Mouse (Mus musculus) lung, embryonic 14.5 days (tissue): ENCODE results near the gene Arhgef16. TPM values are rescaled to one million over a fixed set of nuclear protein-coding genes. Genes with fewer than 3 reads are reported as not detected.

Source experiments
- ATAC-seq: fragments of 200-750 bp; cut with Nextera tagmentation; 2 replicates; pipeline ENCODE4 v1.8.0; 2017; ENCODE audit warnings: mild to moderate bottlenecking, moderate TSS enrichment, moderate library complexity; ENCODE audit not compliant: insufficient read depth
- DNase-seq: peaks from one replicate; pipeline ENCODE4 v3.0.0-alpha.2; 2015
- H3K27ac ChIP-seq: fragments of 300-500 bp; sonication (generic); 2 replicates; pipeline ENCODE4 v1.5.1; 2014; ENCODE audit warnings: low read depth, mild to moderate bottlenecking, moderate library complexity
- H3K27me3 ChIP-seq: fragments of 300-500 bp; sonication (generic); 2 replicates; pipeline ENCODE4 v1.6.1; 2014; ENCODE audit warnings: low read length, control low read depth; ENCODE audit not compliant: insufficient read depth
- H3K36me3 ChIP-seq: fragments of 300-500 bp; sonication (generic); 2 replicates; pipeline ENCODE4 v1.6.1; 2014; ENCODE audit warnings: control low read depth; ENCODE audit not compliant: insufficient read depth
- H3K4me1 ChIP-seq: fragments of 300-500 bp; sonication (generic); 2 replicates; pipeline ENCODE4 v1.6.1; 2014; ENCODE audit warnings: antibody characterized with exemption, control low read depth; ENCODE audit not compliant: insufficient read depth
- H3K4me2 ChIP-seq: fragments of 300-500 bp; sonication (generic); 2 replicates; pipeline ENCODE4 v1.6.1; 2014; ENCODE audit warnings: mild to moderate bottlenecking
- H3K4me3 ChIP-seq: fragments of 300-500 bp; sonication (generic); 2 replicates; pipeline ENCODE4 v1.5.1; 2014; ENCODE audit warnings: low read depth, low read length
- H3K9ac ChIP-seq: fragments of 300-500 bp; sonication (generic); 2 replicates; pipeline ENCODE4 v1.6.1; 2014
- H3K9me3 ChIP-seq: fragments of 300-500 bp; sonication (generic); 2 replicates; pipeline ENCODE4 v1.6.1; 2016; ENCODE audit warnings: low read depth, low read length, control low read depth
- CTCF ChIP-seq: IDR thresholded peaks from 2 replicates; pipeline ENCODE4 v1.5.1; 2016; ENCODE audit warnings: antibody characterized with exemption, low read depth
- WGBS: fragments of 180-500 bp; shearing (Covaris S2); extraction: QIAGEN DNeasy Blood & Tissue Kit; methylation state at CpG from one replicate; pipeline ENCODE4 v1.1.7; 2014; 5-methylcytosine and 5-hydroxymethylcytosine counted together
- polyA plus RNA-seq: library from polyadenylated mRNA; unstranded; fragments of >200 nt; fragmentation: Nextera tagmentation; extraction: Ambion mirVana; gene quantifications from 2 replicates; pipeline ENCODE4 v1.2.1, GENCODE M21; 2014

The Arhgef16 gene
- polyA plus RNA-seq, 1 experiment from 2014 or later = 16.2 TPM

- Histone ChIP-seq H3K4me1 (no peaks in the 10 kb centered on the region), H3K36me3 (no peaks in the 10 kb centered on the region), H3K27me3 (no peaks in the 10 kb centered on the region), H3K4me3 (no peak overlapping the region), H3K4me2 (no peak overlapping the region), H3K27ac (no peak overlapping the region), H3K9me3 (no peaks in the 10 kb centered on the region), H3K9ac (no peak overlapping the region)
- no peak for ATAC-seq
- no peak for TF ChIP-seq CTCF
- 37% methylated on average over 4 of the region's 4 CpGs for WGBS
- DNase-seq = peak; percentile 66
Measured at GRCm38 (mm10) chr4:154262071-154262470, 39.4 kb downstream of the Arhgef16 start.

DNA sequence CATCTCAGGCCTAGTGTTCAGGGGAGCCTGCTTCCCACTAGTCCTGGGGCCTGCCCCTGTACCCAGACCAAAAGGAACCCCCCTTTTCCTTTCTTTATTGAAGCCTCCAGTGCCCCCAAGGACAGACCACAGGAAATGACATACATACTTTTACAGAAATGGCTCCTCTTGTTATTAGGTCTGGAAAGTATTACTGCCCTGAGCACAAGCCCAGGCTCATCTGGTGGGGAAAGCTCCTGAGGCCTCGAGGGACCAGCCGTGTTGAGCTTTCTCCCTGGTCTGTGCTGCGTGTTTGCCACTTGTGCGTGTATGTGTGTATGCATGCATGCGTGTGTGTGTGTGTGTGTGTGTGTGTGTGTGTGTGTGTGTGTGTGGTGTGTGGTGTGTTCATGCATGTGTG is 40.7 kb downstream of the Arhgef16 start:
- WGBS = 91% methylated on average over 5 of the region's 5 CpGs
- Histone ChIP-seq H3K27ac (no peak overlapping the region), H3K4me1 (no peaks in the 10 kb centered on the region), H3K36me3 (no peaks in the 10 kb centered on the region), H3K9ac (no peak overlapping the region), H3K9me3 (no peaks in the 10 kb centered on the region), H3K4me3 (no peak overlapping the region), H3K27me3 (no peaks in the 10 kb centered on the region), H3K4me2 (no peak overlapping the region)
- TF ChIP-seq CTCF = no peak
- no peak for ATAC-seq
- DNase-seq = no peak

GRCm38 (mm10) chr4:154252537-154253255 is 48.8 kb downstream of the Arhgef16 start:
- Histone ChIP-seq H3K4me1 (0 out of 2 replicates have a peak, but pooled peaks cover 3% of the 10 kb centered on the region), H3K4me3 (no peak overlapping the region), H3K9ac (no peak overlapping the region), H3K27ac (no peak overlapping the region), H3K4me2 (no peak overlapping the region), H3K27me3 (no peaks in the 10 kb centered on the region), H3K9me3 (no peaks in the 10 kb centered on the region), H3K36me3 (no peaks in the 10 kb centered on the region)
- no peak for TF ChIP-seq CTCF
- ATAC-seq = no peak
- 81% methylated on average over 20 of the region's 20 CpGs for WGBS
- no peak for DNase-seq

GRCm38 (mm10) chr4:154249316-154249715 is 52.2 kb downstream of the Arhgef16 start:
- Histone ChIP-seq H3K27ac (no peak overlapping the region), H3K36me3 (no peaks in the 10 kb centered on the region), H3K27me3 (no peaks in the 10 kb centered on the region), H3K9me3 (no peaks in the 10 kb centered on the region), H3K4me1 (peaks cover 8% of the 10 kb centered on the region; the same call in 1 of the 2 replicates), H3K9ac (no peak overlapping the region), H3K4me3 (no peak overlapping the region), H3K4me2 (no peak overlapping the region)
- DNase-seq (no peak), ATAC-seq (no peak)
- TF ChIP-seq CTCF = no peak
- 59% methylated on average over 8 of the region's 8 CpGs for WGBS

GRCm38 (mm10) chr4:154248092-154248805 is 53.2 kb downstream of the Arhgef16 start:
- WGBS = 62% methylated on average over 21 of the region's 21 CpGs
- H3K4me1 ChIP-seq = peaks cover 8% of the 10 kb centered on the region; the same call in 1 of the 2 replicates
- no peaks in the 10 kb centered on the region for H3K27me3 ChIP-seq
- H3K4me2 ChIP-seq = no peak overlapping the region
- H3K36me3 ChIP-seq = no peaks in the 10 kb centered on the region
- H3K9me3 ChIP-seq = no peaks in the 10 kb centered on the region
- ATAC-seq (no peak), DNase-seq (no peak)
- no peak overlapping the region for H3K9ac ChIP-seq
- no peak for TF ChIP-seq CTCF
- no peak overlapping the region for H3K27ac ChIP-seq
- no peak overlapping the region for H3K4me3 ChIP-seq

- no peak overlapping the region for H3K9ac ChIP-seq
- no peak overlapping the region for H3K27ac ChIP-seq
- 31% methylated on average over 22 of the region's 22 CpGs for WGBS
- no peaks in the 10 kb centered on the region for H3K27me3 ChIP-seq
- peaks cover 8% of the 10 kb centered on the region; the same call in 1 of the 2 replicates for H3K4me1 ChIP-seq
- peak; percentile 29; the same call in 1 of the 2 replicates for ATAC-seq
- H3K36me3 ChIP-seq = no peaks in the 10 kb centered on the region
- TF ChIP-seq CTCF = no peak
- DNase-seq = peak; percentile 19
- no peak overlapping the region for H3K4me3 ChIP-seq
- H3K4me2 ChIP-seq = peak overlapping the region; percentile 60
- no peaks in the 10 kb centered on the region for H3K9me3 ChIP-seq
Measured at GRCm38 (mm10) chr4:154247207-154248091, 54.0 kb downstream of the Arhgef16 start.
